Mouse (Mus musculus) thymus, postnatal 0 days (tissue): ENCODE data around the gene Slc4a3. TPM values are rescaled to one million over a fixed set of nuclear protein-coding genes. Genes with fewer than 3 reads are reported as not detected.

Experiments used
- DNase-seq: peaks from one replicate; pipeline ENCODE4 v3.0.0-alpha.2; 2015; ENCODE audit warnings: low spot score
- polyA plus RNA-seq: library from polyadenylated mRNA; unstranded; fragments of >200 nt; fragmentation: Nextera tagmentation; extraction: Ambion mirVana; gene quantifications from 2 replicates; pipeline ENCODE4 v1.2.1, GENCODE M21; 2015

The Slc4a3 gene
- 1.2 and 1.6 TPM in 2 replicates for polyA plus RNA-seq

DNA sequence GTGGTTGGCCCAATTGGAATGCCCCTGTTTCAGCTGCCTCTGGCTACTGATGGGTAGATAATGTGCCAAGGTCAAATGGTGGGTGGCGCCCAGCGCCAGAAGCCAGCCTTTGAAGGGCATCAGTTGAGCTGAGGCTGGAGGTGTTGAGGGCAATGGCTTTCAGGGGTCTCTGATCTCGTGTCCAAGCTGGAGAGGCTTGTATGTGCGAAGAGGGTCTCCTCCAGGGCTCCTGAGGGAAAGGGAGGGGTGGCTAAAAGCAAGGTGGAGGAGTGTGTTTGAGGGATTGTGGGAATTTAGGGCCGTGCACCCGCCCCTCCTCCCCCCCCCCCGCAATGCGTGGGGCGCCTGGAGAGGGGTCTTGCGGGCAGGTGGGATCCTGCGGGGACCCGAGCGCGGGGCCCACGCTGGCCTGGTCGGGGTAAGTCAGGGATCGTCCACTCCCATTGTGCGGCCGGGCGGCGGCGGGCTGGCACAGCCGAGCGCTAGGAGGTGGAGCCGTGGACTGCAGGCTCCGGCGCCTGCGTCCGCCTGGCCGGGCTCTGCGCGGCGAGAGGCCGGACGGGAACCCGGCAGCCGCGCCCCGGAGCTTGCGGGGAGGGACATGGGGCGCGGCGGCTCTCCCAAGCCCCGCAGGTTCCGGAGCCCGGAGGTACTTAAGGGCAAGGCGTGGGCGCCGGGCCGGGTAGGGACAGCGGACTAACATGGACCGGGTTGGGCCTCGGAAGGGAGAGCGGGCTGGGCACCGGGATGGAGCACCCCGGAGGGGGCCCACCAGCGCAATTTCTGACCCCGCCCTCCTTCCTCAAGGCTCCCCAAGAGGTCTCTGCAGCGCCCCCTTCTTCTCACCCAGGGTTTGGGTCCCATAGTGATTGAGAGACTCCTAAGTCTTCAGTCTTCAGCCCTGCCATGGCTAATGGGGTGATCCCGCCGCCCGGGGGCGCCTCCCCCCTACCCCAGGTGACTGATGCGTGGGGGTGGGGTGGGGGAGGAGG is at the start of gene Slc4a3:
Gene Slc4a3, plus strand, starts transcription at position 302 of the 992 bp plus-strand sequence.
- DNase-seq, result no peak

DNA sequence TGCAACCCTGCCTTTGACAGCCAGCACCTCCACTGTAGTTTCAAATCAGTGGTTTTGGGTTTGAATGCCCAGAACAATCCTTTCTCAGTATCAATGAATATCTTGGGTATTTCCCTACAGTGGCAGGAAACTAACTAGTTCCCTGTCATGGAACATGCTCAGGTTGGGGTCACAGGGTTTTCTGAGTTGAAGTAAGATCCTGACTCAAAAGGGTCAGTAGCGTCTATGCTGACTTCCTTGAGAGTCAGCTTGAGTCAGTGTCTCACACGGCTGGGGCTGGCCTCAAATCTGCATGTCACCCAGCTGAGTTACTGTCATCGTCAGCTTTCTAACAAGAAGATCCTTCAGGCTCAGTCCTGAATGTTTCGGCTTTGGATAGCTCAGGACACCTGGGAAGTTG is 47.2 kb upstream of the Slc4a3 start:
- no peak for DNase-seq

GRCm38 (mm10) chr1:75499441-75499840 is 46.6 kb upstream of the Slc4a3 start:
- no peak for DNase-seq

DNA sequence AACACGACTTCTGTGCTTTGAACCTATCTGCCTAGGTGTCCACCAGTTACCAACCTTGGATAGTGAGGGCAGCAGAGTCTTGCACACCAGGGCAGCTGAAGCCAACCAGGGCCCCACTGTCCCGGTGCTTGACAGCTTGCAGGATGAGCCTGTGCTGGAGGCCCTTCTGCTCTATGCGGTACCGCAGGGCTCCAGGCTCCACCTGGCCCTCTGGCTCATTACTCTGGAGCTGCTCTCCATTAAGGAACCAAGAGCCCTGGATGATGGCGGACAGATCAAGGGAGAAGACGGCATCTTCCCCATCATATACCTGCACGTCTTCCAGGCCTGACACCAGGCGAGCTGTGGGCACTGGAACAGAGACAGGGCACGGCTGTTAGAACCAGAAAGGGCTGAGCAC is 44.2 kb upstream of the Slc4a3 start:
- DNase-seq, result no peak

DNA sequence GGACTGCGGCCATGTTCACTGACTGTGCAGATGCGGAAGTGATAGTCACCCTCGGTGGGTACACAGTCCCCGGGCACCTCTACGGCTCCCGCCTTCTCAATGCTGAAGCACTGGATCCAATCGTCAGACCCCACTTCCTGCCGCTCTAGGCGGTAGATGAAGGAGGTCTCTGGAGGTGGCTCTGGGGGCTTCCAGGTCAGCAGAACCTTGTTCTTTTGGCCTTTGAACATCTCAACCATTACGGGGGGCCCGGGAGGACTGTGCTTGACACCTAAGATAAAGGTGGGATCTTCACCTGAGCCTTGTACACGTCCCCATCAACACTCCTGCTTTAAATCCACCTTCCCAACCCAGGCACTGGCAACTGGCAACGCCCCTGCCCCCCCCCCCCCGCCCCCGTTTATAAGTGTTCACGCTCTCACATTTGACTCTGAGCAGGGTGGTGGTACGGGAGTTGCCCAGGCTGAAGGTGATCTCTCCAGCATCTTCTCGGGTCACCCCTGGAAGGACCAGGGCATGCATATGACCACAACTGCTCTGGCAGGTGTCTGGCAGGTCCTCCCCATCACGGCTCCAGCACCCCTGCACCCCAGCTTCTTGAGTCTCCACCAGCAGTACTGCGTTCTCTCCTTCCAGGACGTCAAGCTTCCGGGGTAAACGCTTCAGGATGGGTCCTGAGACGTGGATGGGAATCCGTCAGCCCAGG is 43.0 kb upstream of the Slc4a3 start:
- no peak for DNase-seq

DNA sequence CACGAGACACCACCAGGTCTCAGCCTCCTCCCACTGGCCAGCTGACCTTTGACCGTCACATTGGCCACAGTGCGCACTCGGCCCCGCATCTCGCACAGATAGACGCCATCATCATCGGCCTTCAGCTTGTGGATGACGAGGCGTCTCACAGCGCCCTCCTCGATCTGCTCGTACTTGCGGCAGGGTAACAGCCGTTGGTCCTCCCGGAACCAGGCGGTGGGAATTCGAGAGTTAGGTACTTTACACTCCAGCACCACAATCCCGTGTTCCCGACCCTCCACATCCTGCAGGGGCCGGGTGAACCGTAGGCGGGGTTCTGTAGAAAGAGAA is 42.5 kb upstream of the Slc4a3 start:
- DNase-seq, result no peak

GRCm38 (mm10) chr1:75504256-75505045 is 41.6 kb upstream of the Slc4a3 start:
- DNase-seq, result no peak

DNA sequence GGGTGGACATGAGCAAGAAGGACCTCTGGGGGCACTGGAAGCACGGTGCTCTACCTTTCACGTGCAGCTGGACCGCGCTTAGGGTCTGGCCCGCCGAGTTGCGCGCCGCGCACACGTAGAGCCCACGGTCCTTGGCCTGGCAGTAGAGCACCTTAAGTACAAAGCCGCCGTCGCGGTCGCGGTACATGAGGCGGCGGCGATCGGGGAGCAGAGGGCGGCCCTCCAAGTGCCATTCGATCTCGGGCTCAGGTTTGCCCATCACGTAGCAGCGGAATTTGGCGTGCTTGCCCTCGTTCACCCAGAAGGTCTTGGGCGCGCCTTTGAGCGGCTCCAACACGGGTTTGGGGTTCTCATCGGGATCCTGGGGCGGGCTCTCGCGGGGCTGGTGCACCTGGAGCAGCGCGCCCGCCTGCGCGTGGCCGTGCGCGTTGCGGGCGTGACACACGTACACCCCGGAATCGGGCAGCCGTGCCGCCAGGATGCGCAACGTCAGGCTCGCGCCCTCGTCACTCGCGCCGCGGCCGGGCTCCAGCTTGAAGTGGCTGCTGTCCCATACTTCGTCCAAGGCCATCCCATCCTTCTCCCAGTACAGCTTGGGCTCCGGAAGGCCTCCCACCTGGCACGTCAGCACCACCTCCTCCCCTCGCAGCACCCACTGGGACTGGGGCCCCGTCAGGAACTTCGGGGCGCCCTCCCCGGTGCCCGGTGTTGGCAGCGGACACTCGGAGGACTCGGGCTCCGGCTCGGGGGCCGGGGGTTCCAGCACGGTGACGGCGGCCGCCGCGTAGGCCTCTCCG is 40.7 kb upstream of the Slc4a3 start:
- DNase-seq, result peak; percentile 12

GRCm38 (mm10) chr1:75505956-75506831 is 39.9 kb upstream of the Slc4a3 start, which contains the start of gene Obsl1:
Gene Obsl1 (minus strand): TSS chr1:75506452.
- DNase-seq, result no peak

DNA sequence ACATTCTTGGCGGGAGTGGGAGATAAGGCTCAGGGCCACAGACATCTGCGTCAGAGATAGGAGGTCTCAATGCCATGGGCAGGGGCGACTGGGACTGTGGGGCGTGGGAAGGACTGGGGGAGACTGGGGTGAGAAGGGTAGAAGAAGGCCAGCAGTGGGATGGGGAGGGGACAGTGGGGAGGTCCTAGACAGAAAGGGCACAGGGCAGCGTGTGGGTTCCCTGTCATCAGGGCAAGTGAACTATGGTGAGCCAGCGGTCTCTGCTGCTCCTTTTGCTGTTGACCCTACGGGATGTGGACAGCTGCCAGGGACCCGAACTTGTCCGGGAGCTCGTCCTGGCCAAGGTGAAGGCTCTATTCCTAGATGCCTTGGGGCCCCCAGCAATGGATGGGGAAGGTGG is 39.1 kb upstream of the Slc4a3 start, which contains the start of gene Inha:
Gene Inha, plus strand, starts transcription at position 72 of the 400 bp plus-strand sequence.
- no peak for DNase-seq

GRCm38 (mm10) chr1:75509586-75509985 is 36.5 kb upstream of the Slc4a3 start:
- DNase-seq, result no peak

GRCm38 (mm10) chr1:75510154-75510553 is 35.9 kb upstream of the Slc4a3 start:
- DNase-seq, result no peak

DNA sequence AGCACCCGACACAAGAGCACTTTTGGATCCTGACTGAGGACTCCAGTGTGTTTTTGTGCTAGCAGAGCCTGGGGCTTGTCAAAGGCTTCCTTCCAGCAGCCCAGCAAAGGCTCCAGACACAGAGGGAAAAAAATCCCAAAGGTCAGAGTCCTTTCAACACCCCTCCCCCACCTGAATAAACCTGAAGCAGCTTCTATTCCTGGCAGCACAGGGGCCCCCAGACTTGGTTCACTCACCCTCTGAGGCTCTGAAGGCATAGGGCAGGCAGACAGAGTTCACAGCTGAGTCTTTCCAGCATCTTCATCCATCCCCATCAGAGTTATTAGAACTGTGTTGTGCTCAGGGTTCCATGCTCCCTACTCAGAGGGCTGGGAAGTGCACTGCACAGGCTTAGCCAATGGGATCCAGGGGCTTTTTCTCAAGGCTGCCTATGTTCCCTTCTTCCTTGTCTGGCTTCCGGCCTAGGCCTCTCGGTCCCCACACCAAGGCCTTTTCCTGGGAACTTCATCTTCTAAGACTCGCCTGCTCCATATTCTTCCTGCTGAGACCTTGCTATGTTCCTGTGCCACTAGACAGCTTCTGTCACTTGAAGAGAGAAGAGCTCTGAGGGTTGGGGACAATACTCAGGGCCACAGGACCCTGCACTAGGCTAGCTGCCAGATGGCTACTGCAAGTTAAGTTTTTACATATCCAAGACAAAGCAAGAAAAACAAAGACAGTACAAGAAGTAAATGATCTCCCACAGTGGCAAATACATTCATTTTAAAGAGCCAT is 34.4 kb upstream of the Slc4a3 start:
- no peak for DNase-seq

DNA sequence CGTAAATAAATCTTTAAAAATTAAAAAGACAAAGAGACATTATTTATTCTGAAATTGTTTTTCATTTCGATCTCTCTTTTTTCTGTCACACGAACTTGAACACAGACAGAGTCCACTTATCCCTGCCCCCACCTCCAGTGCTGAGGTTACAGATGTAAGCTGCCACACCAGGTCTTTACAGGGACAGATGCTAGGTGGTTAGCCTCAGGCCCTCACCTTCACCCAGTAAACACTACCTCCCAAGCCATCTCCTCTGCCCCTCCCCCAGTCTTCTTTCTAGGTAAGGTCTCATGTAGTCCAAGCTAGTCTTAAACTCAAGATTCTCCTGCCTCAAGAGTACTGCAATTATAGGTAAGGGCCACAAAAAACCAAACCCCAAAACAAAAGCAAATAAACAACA is 33.5 kb upstream of the Slc4a3 start:
- no peak for DNase-seq

- DNase-seq, result no peak
Observed at GRCm38 (mm10) chr1:75516703-75517380, 29.2 kb upstream of the Slc4a3 start.

GRCm38 (mm10) chr1:75517984-75518383 is 28.1 kb upstream of the Slc4a3 start:
- no peak for DNase-seq

DNA sequence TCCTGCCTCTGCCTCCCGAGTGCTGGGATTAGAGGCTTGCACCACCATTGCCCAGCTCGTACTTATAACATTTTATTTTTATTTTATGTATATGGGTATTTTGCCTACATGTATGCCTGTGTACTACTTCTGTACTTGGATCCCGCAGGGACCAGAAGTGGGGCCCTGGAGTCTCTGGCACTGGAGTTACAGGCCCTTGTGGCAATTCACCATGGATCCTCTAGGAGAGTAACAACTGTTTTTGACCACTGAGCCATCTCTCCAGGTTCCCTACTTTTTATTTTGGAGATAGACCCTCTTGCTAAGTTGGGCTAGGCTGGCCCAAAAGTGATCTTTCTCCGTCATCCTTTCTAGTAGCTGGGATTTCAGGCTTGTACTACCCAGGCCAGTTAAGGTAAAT is 27.6 kb upstream of the Slc4a3 start:
- no peak for DNase-seq

- no peak for DNase-seq
Observed at GRCm38 (mm10) chr1:75519576-75519975, 26.5 kb upstream of the Slc4a3 start.
